Mouse (Mus musculus): ENCODE measurements at regions not wholly inside any gene's neighbourhood (a gene's known extent, or its start where the extent isn't known, plus 50 kb on each side); places are given as distances from the start of the nearest gene placed in this dataset.

GRCm38 (mm10) chr4:84068947-84069663 is 543.8 kb downstream of the Ccdc171 start:
- TF ChIP-seq POLR2A (IDR thresholded peaks at IDR 0.05; ENCODE audit: control insufficient read depth, extremely low read depth, insufficient read depth, low read length, poor library complexity) (no peak), CTCF (IDR thresholded peaks at IDR 0.05; ENCODE audit: borderline replicate concordance, control insufficient read depth, extremely low read depth, insufficient read depth, low read length, poor library complexity) (no peak)

Data from thymus, adult 2 months (tissue).